In the genomic region with DNA sequence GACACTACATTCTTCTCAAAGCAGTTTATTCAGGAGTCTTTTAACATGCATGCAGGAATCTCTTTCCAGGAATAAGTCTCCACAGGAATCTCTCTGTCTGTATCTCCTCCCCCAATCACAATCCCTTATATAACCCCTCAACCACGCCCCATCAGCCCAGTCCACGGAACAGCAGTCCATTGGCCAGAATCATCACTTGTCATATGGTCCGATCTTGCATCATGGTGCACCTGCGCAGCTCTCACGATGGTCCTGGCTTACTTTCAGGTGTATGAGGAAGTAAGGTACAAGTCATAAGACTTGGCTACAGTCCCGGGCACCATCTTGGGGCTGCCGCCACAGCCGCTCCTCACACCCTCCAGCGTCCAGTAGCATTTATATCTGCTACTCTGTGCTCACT, we compare ENCODE assay signal across 10 mouse cellular contexts. TPM values are rescaled to one million over a fixed set of nuclear protein-coding genes. Genes with fewer than 3 reads are reported as not detected.
DNase-seq lines count a peak whose midpoint lies in the region; ATAC-seq and TF ChIP-seq lines count a peak whose summit lies in the region.
"Not testable (repeated sequence)": the region's sequence is repeated elsewhere in the genome, so short reads cannot be mapped to it uniquely, and the experiment has no call there.
"Had no signal": no experiment of that assay in that cellular context is flagged by ENCODE, and none has a peak within 500 bp of the region (broad histone marks: within the 10 kb centered on the region; RNA-seq: fewer than 3 reads in every experiment).

A gene (minus strand): TSS at position 101 of the 400 bp plus-strand sequence.

- H3K4me1 ChIP-seq in embryonic facial prominence, embryonic 15.5 days, result peaks cover 11% of the 10 kb centered on the region
- not testable (repeated sequence) for H3K4me1 ChIP-seq in intestine, postnatal 0 days (replicated peaks; ENCODE audit: control insufficient read depth, insufficient read depth, low read length); lung, adult 2 months (ENCODE audit: control insufficient read depth, insufficient read depth, low read length)

- ATAC-seq in embryonic facial prominence, embryonic 15.5 days (ENCODE audit: insufficient number of reproducible peaks, low FRiP score, low TSS enrichment, low read depth); intestine, postnatal 0 days: not testable (repeated sequence)

- not testable (repeated sequence) for H3K36me3 ChIP-seq in embryonic facial prominence, embryonic 15.5 days; intestine, postnatal 0 days (ENCODE audit: control insufficient read depth, insufficient read depth)

- not testable (repeated sequence) for TF ChIP-seq CTCF in intestine, postnatal 0 days (IDR thresholded peaks at IDR 0.05; ENCODE audit: low read depth); lung, adult 2 months (IDR thresholded peaks at IDR 0.05; ENCODE audit: insufficient read depth, low read length)

- not testable (repeated sequence) for H3K27me3 ChIP-seq in embryonic facial prominence, embryonic 15.5 days; intestine, postnatal 0 days (replicated peaks; ENCODE audit: control insufficient read depth, insufficient read depth, low read length)

- not testable (repeated sequence) for H3K4me3 ChIP-seq in embryonic facial prominence, embryonic 15.5 days (replicated peaks); intestine, postnatal 0 days (ENCODE audit: low read depth, low read length); lung, adult 2 months (replicated peaks; ENCODE audit: extremely low read depth, low read depth, low read length)

- not testable (repeated sequence) for H3K27ac ChIP-seq in embryonic facial prominence, embryonic 15.5 days (replicated peaks); intestine, postnatal 0 days (ENCODE audit: low read depth, low read length)

- 93% methylated on average over 9 of the region's 9 CpGs for WGBS in embryonic facial prominence, embryonic 15.5 days
- 88% methylated on average over 9 of the region's 9 CpGs for WGBS in intestine, postnatal 0 days
- WGBS in lung, adult 2 months, result 88% methylated on average over 9 of the region's 9 CpGs

- DNase-seq in R1 (ENCODE audit: low read depth, low spot score), result peak; percentile 47
- not testable (repeated sequence) for DNase-seq in lung, adult 2 months

- not testable (repeated sequence) for H3K4me2 ChIP-seq in embryonic facial prominence, embryonic 15.5 days (replicated peaks); intestine, postnatal 0 days (replicated peaks; ENCODE audit: low read depth)

- H3K9me3 ChIP-seq in embryonic facial prominence, embryonic 15.5 days (replicated peaks); intestine, postnatal 0 days (ENCODE audit: control insufficient read depth): not testable (repeated sequence)

- not testable (repeated sequence) for TF ChIP-seq POLR2A in lung, adult 2 months (IDR thresholded peaks at IDR 0.05; ENCODE audit: borderline replicate concordance, extremely low read depth, low read depth, low read length)

- not testable (repeated sequence) for H3K9ac ChIP-seq in embryonic facial prominence, embryonic 15.5 days; intestine, postnatal 0 days (ENCODE audit: low read depth, low read length)

RNA-seq across cellular contexts. Expression of the gene that starts here (rescaled TPM):
- 19.8 and 20.4 TPM in 2 replicates for polyA plus RNA-seq in embryonic facial prominence, embryonic 15.5 days (2015; fragmentation: Nextera tagmentation; extraction: Ambion mirVana)
- polyA plus RNA-seq in intestine, postnatal 0 days (2015; fragmentation: Nextera tagmentation; extraction: Ambion mirVana), result 72.5 and 81.0 TPM in 2 replicates
- polyA plus RNA-seq in lung, adult 2 months (2012; rRNA removed), result 0.20 and 23.9 TPM in 2 replicates
- polyA plus RNA-seq: adrenal gland, adult 2 months; CD4-positive, CD25-positive, alpha-beta regulatory T cell, adult 4 months; erythroblast, embryonic 14.5 days; forebrain, embryonic 14.5 days; forebrain, embryonic 16.5 days; G1E had no signal
